Mouse (Mus musculus) mouse embryonic stem cell (cell line): ENCODE measurements around the gene Lyg1.
"Not testable (repeated sequence)": the region's sequence is repeated elsewhere in the genome, so short reads cannot be mapped to it uniquely, and the experiment has no call there.

ENCODE experiments used
- in situ Hi-C, 2 experiments: fragments of 300-500 bp; cut with MboI; formaldehyde crosslinking; loops; 1 replicate in 1 of 2; 3 replicates in 1 of 2; pipeline ENCODE4 v1.14.3; 2019 to 2020; ENCODE audit warnings: low sequenced_read_pairs in 2 of 2, low pct_unique_long_range_greater_than_20kb in 1 of 2, mixed read lengths in 1 of 2; ENCODE audit not compliant: unreplicated experiment in 1 of 2

Gene Lyg1

DNA sequence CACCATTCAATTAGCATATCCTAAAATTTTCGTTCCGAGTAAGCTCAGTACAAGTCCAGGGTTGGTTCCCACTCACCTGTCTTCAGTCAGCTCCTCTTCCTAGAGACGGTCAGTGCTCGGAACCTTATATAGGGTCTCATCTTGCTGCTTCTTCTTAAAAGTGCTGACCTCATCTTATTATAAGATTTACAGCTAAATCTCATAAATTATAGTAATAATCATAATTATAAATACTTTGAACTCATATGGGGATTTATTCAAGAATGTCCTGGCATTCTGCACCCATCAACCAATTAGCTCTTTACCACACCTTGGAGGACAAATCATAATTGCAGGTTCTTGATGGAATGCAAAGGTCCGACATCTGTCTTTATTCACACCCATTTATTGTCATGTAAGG is at the start of gene Lyg1:
Gene Lyg1, minus strand, starts transcription at position 101 of the 400 bp plus-strand sequence.
- in situ Hi-C loops = no loop called here

- in situ Hi-C loops = no loop called here
These were observed 49.2 kb upstream of the Lyg1 start for GRCm38 (mm10) chr1:38006741-38007140.

GRCm38 (mm10) chr1:38003046-38003445 is 45.5 kb upstream of the Lyg1 start:
- in situ Hi-C loops = no loop called here

DNA sequence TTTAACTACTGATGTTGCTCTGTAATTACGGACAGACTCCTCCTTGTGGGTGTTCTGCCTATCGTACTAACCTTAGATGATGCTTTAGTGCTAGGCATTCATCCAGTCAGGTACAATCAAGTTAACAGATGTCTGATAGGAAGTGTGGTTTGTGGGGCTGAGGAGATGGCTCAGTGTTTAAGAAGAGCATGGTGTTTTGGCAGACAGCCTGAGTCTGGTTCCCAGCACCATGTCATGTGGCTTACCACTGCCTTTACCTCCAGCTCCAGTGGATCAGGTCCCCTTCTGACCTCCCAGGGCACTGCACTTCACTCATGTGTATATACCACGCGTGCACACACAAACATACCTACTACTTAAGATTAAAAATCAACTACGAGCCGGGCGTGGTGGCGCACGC is 44.4 kb upstream of the Lyg1 start:
- in situ Hi-C loops = no loop called here

- in situ Hi-C loops = no loop called here
These were observed 43.3 kb upstream of the Lyg1 start for GRCm38 (mm10) chr1:38000844-38001243.

DNA sequence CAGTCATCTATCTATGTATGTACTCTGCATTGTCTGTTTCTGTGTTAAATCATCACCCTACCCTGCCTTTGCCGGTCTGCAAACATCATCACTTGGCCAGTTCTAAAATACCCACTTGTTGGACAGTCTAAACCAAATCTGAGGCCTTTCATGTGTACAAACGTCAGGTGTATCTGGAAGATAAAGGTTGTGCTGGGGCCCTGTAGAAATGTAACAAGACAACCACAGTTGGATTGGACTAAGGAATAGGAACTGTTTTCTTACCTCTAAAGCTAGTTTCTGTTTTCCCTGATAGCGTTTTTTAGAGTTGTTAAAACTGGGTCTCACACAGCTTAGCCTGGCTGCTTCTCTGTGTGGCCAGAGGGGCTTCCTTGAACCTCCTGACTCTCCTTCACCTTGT is 42.0 kb upstream of the Lyg1 start:
- in situ Hi-C loops = no loop called here

DNA sequence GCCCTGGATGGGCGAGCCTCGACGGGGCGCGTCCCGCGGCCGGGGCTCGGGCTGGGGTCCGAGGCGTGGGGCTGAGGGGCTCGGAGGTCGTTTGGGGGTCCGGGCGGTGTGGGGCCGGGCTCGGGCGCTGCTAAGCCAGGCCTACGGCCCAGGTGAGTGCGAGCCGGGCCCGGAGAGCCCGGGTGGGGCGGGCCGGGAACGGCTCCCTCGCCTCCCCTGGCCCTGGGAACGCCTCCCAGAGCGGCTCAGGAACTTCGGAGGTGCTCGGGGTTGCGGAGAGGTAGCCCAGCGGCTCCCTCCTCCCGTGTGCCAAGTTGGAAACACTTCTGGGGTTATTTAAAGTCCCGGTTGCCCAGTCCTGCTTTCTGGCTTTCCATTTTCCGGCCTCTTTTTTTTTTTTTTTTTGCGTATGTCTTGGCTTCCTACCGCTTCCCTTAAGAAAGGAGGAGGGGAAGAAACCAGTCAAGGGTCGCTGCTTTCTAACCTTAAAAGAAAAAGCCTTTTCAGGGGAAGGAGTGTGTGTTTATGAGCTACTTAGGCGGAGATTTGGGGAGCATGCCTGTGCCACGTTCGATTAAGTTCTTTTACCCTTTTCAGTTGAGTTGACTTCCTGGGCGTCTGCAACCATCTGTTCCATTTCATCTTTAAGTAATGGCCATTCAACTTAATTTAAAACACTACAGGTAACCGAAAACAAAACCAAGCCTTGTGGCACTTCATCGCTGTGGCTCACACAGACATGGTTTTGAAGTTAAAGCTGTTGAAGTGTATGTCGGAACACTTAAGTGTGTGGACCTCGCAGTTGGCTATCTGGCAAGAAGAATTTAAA is 41.0 kb upstream of the Lyg1 start:
- in situ Hi-C loops = no loop called here

DNA sequence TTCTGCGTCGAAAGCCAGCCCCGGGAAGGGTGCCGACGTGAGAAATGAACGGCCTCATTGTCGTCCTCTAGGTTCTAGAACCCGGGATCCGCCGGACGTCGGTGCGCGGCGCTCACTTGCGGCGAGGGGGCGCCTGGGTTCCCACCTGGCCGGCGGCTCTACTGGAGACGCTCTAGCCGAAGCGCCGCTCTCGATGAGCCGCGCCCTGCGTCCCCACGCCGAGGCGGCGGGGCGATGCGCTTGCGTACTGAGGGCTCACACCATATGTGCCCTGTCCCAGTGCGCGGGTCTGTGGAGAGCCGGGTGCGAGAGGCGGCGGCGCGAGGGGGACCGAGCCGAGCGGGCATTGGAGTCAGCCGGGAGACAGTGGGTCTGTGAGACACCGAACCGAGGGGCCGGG is 40.3 kb upstream of the Lyg1 start, which contains the start of the genes Txndc9 and Eif5b:
Gene Txndc9, minus strand, starts transcription at position 27 of the 400 bp plus-strand sequence.
Gene Eif5b, plus strand, starts transcription at position 144 of the 400 bp plus-strand sequence.
- in situ Hi-C loops = no loop called here

GRCm38 (mm10) chr1:37996877-37997484 is 39.4 kb upstream of the Lyg1 start:
- in situ Hi-C loops = no loop called here

DNA sequence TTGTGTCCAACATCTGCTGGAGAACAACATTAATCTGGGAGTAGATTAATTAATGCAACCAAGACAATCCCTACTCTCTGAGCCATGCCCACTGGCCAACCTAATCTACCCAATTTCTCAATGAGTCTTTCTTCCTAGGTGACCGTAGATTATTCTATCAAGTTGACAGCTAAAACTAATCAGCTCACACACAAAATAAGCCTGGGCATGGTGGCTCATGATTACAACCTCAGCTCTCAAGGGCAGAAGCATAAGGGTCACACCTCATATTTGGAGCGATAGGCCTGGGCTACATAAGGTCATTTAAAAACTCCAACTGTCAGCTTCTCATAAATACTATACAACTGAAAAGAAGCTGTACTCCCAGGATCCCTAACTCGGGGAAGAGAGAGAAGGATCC is 38.7 kb upstream of the Lyg1 start:
- in situ Hi-C loops = no loop called here

DNA sequence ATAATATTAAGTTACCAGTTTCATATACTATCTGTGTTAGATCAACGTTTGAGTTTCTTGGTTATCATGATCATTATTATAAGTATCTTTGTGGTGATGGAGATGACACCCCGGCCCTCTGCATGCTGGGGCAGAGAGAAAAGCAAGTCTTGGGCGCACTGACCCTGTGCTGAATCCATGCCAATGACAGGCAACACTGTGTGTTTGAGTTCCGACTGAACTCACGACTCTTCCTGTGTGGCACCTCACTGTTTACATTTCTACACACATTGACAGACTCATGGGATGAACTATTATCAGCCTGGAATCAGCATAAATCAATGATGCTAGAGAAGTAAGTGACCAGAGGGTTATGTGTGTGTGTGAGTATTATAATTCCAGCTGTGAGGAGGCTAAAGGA is 30.3 kb upstream of the Lyg1 start:
- in situ Hi-C loops = loop anchor here in 1 of 2 experiments (5.0 kb wide), 1 partner anchor 91 kb away; no protein-coding TSS in a partner anchor

GRCm38 (mm10) chr1:37985764-37986323 is 28.3 kb upstream of the Lyg1 start:
- in situ Hi-C loops = loop anchor here in 1 of 2 experiments (5.0 kb wide), 1 partner anchor 89 kb away; no protein-coding TSS in a partner anchor

- in situ Hi-C loops = no loop called here
These were observed 26.8 kb upstream of the Lyg1 start for GRCm38 (mm10) chr1:37984326-37984725.

GRCm38 (mm10) chr1:37977303-37977702 is 19.7 kb upstream of the Lyg1 start:
- in situ Hi-C loops = no loop called here

DNA sequence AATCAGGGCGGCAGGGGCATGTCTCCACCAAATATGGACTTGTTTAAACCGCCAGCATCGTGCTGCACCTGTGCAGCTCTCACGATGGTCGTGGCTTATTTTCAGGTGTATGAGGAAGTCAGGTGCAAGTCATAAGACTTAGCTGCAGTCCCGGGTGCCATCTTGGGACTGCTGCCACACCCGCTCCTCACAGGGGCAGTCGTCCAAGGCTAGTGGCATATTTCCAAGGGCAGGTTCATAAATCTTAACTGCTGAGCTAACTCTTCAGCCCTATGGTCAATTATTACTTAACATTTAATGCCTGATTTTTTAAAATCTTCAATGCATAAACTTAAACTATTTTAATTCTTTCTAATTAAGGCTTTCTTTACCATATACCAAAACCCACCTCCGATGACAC is 19.1 kb upstream of the Lyg1 start:
- in situ Hi-C loops = not testable (repeated sequence)

- in situ Hi-C loops = no loop called here
These were observed 14.0 kb upstream of the Lyg1 start for GRCm38 (mm10) chr1:37971520-37971919.

DNA sequence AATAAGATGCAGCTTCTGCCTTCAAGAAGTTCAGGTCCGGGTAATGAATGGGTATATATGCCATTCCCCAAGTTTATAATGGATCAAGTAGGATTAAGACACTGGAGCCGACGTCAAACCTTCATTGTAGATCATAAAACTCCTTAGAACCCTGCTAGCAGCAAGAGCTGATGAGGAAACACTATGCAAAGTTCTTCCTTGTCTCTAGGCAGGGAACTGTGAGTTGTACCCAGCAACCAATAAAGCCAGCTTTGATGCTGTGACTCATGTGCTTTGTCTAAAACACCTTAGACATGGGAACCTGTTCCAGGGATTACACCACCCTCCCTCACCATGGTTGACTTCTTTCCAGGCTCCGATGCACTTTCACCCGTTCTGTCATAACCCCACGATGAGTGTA is 11.2 kb upstream of the Lyg1 start:
- in situ Hi-C loops = no loop called here

- in situ Hi-C loops = no loop called here
These were observed 8.0 kb upstream of the Lyg1 start for GRCm38 (mm10) chr1:37965571-37965970.

DNA sequence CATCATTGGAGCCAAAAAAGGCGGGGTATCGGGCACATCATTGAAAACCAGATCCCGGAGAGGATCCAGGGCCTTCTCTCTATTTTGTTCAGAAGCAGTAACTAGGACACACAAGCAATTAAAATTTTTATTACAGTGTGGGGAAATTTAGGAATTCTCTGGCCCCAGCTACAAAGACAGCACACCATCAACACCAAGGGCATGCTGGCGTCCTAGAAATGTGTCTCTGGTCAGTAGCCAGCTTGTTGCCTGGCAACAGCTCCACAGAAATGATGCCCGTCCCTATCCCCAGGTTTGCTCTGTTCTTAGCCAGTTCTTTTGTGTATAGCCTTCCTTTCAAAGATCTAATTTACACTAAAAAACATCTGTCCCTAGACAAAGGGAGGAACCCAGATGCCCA is 1.9 kb upstream of the Lyg1 start:
- in situ Hi-C loops = no loop called here
